Mouse (Mus musculus) effector memory CD4-positive, alpha-beta T cell, adult 5 months (primary cell): ENCODE results near the gene 1110059G10Rik. TPM values are rescaled to one million over a fixed set of nuclear protein-coding genes. Genes with fewer than 3 reads are reported as not detected.

Source experiments
- polyA plus RNA-seq: library from polyadenylated mRNA; unstranded; fragments of 100-300 nt; shearing (Covaris generic); gene quantifications from one replicate; pipeline ENCODE4 v1.2.1, GENCODE M21; 2017

1110059G10Rik gene
- polyA plus RNA-seq = 22.7 TPM

GRCm38 (mm10) chr9:122950643-122951475, at the start of gene 1110059G10Rik, which contains the start of gene Kif15:
Gene 1110059G10Rik, minus strand, starts transcription at chr9:122951000.
Gene Kif15, plus strand, starts transcription at chr9:122951046.

GRCm38 (mm10) chr9:122922936-122923381, 27.8 kb downstream of the 1110059G10Rik start, which contains the start of gene Zfp105:
Gene Zfp105, plus strand, starts transcription at chr9:122923072.

Other genes starting within 250 kb of the 1110059G10Rik start
- gene Topaz1, start 203.7 kb downstream of the 1110059G10Rik start, polyA plus RNA-seq = 0.07 TPM
- 8.6 TPM for gene Tcaim, start 145.5 kb downstream of the 1110059G10Rik start, polyA plus RNA-seq
- gene Gm35549, start 107.0 kb downstream of the 1110059G10Rik start, polyA plus RNA-seq = not detected
- gene Zfp445, start 85.0 kb downstream of the 1110059G10Rik start, polyA plus RNA-seq = 51.3 TPM
- gene Zkscan7, start 65.3 kb downstream of the 1110059G10Rik start, polyA plus RNA-seq = 3.5 TPM
- gene Zfp105, start 27.9 kb downstream of the 1110059G10Rik start, polyA plus RNA-seq = not detected
- 1.4 TPM for gene Kif15, start within 50 bp of the 1110059G10Rik start, polyA plus RNA-seq
- gene Tmem42, start 70.3 kb upstream of the 1110059G10Rik start, polyA plus RNA-seq = 13.4 TPM
- gene Tgm4, start 83.7 kb upstream of the 1110059G10Rik start, polyA plus RNA-seq = 0.87 TPM
- 60.4 TPM for gene Zdhhc3, start 162.2 kb upstream of the 1110059G10Rik start, polyA plus RNA-seq
- 44.8 TPM for gene Exosc7, start 162.2 kb upstream of the 1110059G10Rik start, polyA plus RNA-seq
- 0.64 TPM for gene Clec3b, start 199.9 kb upstream of the 1110059G10Rik start, polyA plus RNA-seq